Mouse (Mus musculus): ENCODE results near the gene Gjb4. TPM values are rescaled to one million over a fixed set of nuclear protein-coding genes. Genes with fewer than 3 reads are reported as not detected.

Gene Gjb4
- polyA plus RNA-seq, 1 experiment from 2014 or later = 0.06 TPM

GRCm38 (mm10) chr4:127362520-127362919 is 8.6 kb upstream of the Gjb4 start:
- Histone ChIP-seq H3K4me3 (ENCODE audit: low read depth, low read length) (no peak overlapping the region), H3K36me3 (ENCODE audit: control insufficient read depth, insufficient read depth) (no peaks in the 10 kb centered on the region), H3K27me3 (ENCODE audit: control insufficient read depth, insufficient read depth, low read depth, low read length) (no peaks in the 10 kb centered on the region), H3K9ac (ENCODE audit: low read depth, low read length) (no peak overlapping the region), H3K4me1 (ENCODE audit: control insufficient read depth, low read depth, low read length) (no peaks in the 10 kb centered on the region), H3K9me3 (replicated peaks; ENCODE audit: control insufficient read depth, low read length) (no peaks in the 10 kb centered on the region), H3K4me2 (ENCODE audit: low read depth, low read length) (no peak overlapping the region), H3K27ac (ENCODE audit: low read length) (no peak overlapping the region)
- no peak for ATAC-seq (ENCODE audit: low read depth)
- 23% methylated on average over 3 of the region's 3 CpGs for WGBS (ENCODE audit: insufficient replicate concordance)

GRCm38 (mm10) chr4:127358018-127358417 is 4.1 kb upstream of the Gjb4 start, which contains the start of gene Gjb5:
Gene Gjb5 (minus strand): TSS chr4:127358181.
- Histone ChIP-seq H3K36me3 (ENCODE audit: control insufficient read depth, insufficient read depth) (no peaks in the 10 kb centered on the region), H3K4me1 (ENCODE audit: control insufficient read depth, low read depth, low read length) (no peaks in the 10 kb centered on the region), H3K4me2 (ENCODE audit: low read depth, low read length) (no peak within 1 kb of the TSS), H3K9me3 (replicated peaks; ENCODE audit: control insufficient read depth, low read length) (no peaks in the 10 kb centered on the region), H3K4me3 (ENCODE audit: low read depth, low read length) (no peak within 1 kb of the TSS), H3K27ac (ENCODE audit: low read length) (no peak within 1 kb of the TSS), H3K27me3 (ENCODE audit: control insufficient read depth, insufficient read depth, low read depth, low read length) (no peaks in the 10 kb centered on the region), H3K9ac (ENCODE audit: low read depth, low read length) (no peak within 1 kb of the TSS)
- ATAC-seq (ENCODE audit: low read depth) = no peak
- 20% methylated on average over 5 of the region's 5 CpGs for WGBS (ENCODE audit: insufficient replicate concordance)

GRCm38 (mm10) chr4:127354506-127355485 is 915 bp upstream of the Gjb4 start:
- Histone ChIP-seq H3K36me3 (ENCODE audit: control insufficient read depth, insufficient read depth) (no peaks in the 10 kb centered on the region), H3K4me3 (ENCODE audit: low read depth, low read length) (no peak overlapping the region), H3K4me1 (ENCODE audit: control insufficient read depth, low read depth, low read length) (no peaks in the 10 kb centered on the region), H3K27ac (ENCODE audit: low read length) (no peak overlapping the region), H3K4me2 (ENCODE audit: low read depth, low read length) (no peak overlapping the region), H3K27me3 (ENCODE audit: control insufficient read depth, insufficient read depth, low read depth, low read length) (no peaks in the 10 kb centered on the region), H3K9me3 (replicated peaks; ENCODE audit: control insufficient read depth, low read length) (no peaks in the 10 kb centered on the region), H3K9ac (ENCODE audit: low read depth, low read length) (no peak overlapping the region)
- ATAC-seq (ENCODE audit: low read depth) = no peak
- 35% methylated on average over 15 of the region's 15 CpGs for WGBS (ENCODE audit: insufficient replicate concordance)

GRCm38 (mm10) chr4:127352594-127352993 is 1.3 kb downstream of the Gjb4 start:
- Histone ChIP-seq H3K9ac (ENCODE audit: low read depth, low read length) (no peak overlapping the region), H3K27me3 (ENCODE audit: control insufficient read depth, insufficient read depth, low read depth, low read length) (no peaks in the 10 kb centered on the region), H3K9me3 (replicated peaks; ENCODE audit: control insufficient read depth, low read length) (no peaks in the 10 kb centered on the region), H3K27ac (ENCODE audit: low read length) (no peak overlapping the region), H3K4me3 (ENCODE audit: low read depth, low read length) (no peak overlapping the region), H3K4me1 (ENCODE audit: control insufficient read depth, low read depth, low read length) (no peaks in the 10 kb centered on the region), H3K36me3 (ENCODE audit: control insufficient read depth, insufficient read depth) (no peaks in the 10 kb centered on the region), H3K4me2 (ENCODE audit: low read depth, low read length) (no peak overlapping the region)
- no peak for ATAC-seq (ENCODE audit: low read depth)
- 52% methylated on average over 1 of the region's 1 CpGs for WGBS (ENCODE audit: insufficient replicate concordance)

- Histone ChIP-seq H3K4me2 (ENCODE audit: low read depth, low read length) (no peak overlapping the region), H3K27me3 (ENCODE audit: control insufficient read depth, insufficient read depth, low read depth, low read length) (no peaks in the 10 kb centered on the region), H3K4me1 (ENCODE audit: control insufficient read depth, low read depth, low read length) (no peaks in the 10 kb centered on the region), H3K4me3 (ENCODE audit: low read depth, low read length) (no peak overlapping the region), H3K27ac (ENCODE audit: low read length) (no peak overlapping the region), H3K36me3 (ENCODE audit: control insufficient read depth, insufficient read depth) (no peaks in the 10 kb centered on the region), H3K9ac (ENCODE audit: low read depth, low read length) (no peak overlapping the region), H3K9me3 (replicated peaks; ENCODE audit: control insufficient read depth, low read length) (no peaks in the 10 kb centered on the region)
- no peak for ATAC-seq (ENCODE audit: low read depth)
- 34% methylated on average over 4 of the region's 4 CpGs for WGBS (ENCODE audit: insufficient replicate concordance)
These were observed 4.2 kb downstream of the Gjb4 start for GRCm38 (mm10) chr4:127349560-127350300.

GRCm38 (mm10) chr4:127345000-127345399 is 8.9 kb downstream of the Gjb4 start:
- Histone ChIP-seq H3K9me3 (replicated peaks; ENCODE audit: control insufficient read depth, low read length) (no peaks in the 10 kb centered on the region), H3K4me1 (ENCODE audit: control insufficient read depth, low read depth, low read length) (no peaks in the 10 kb centered on the region), H3K4me2 (ENCODE audit: low read depth, low read length) (no peak overlapping the region), H3K9ac (ENCODE audit: low read depth, low read length) (no peak overlapping the region), H3K27ac (ENCODE audit: low read length) (no peak overlapping the region), H3K36me3 (ENCODE audit: control insufficient read depth, insufficient read depth) (no peaks in the 10 kb centered on the region), H3K4me3 (ENCODE audit: low read depth, low read length) (no peak overlapping the region), H3K27me3 (ENCODE audit: control insufficient read depth, insufficient read depth, low read depth, low read length) (no peaks in the 10 kb centered on the region)
- WGBS (ENCODE audit: insufficient replicate concordance) = 62% methylated on average over 5 of the region's 5 CpGs
- ATAC-seq (ENCODE audit: low read depth) = no peak

- no peak for ATAC-seq (ENCODE audit: low read depth)
- Histone ChIP-seq H3K9me3 (replicated peaks; ENCODE audit: control insufficient read depth, low read length) (no peaks in the 10 kb centered on the region), H3K9ac (ENCODE audit: low read depth, low read length) (no peak overlapping the region), H3K4me2 (ENCODE audit: low read depth, low read length) (no peak overlapping the region), H3K4me3 (ENCODE audit: low read depth, low read length) (no peak overlapping the region), H3K4me1 (ENCODE audit: control insufficient read depth, low read depth, low read length) (no peaks in the 10 kb centered on the region), H3K27ac (ENCODE audit: low read length) (no peak overlapping the region), H3K36me3 (ENCODE audit: control insufficient read depth, insufficient read depth) (no peaks in the 10 kb centered on the region), H3K27me3 (ENCODE audit: control insufficient read depth, insufficient read depth, low read depth, low read length) (no peaks in the 10 kb centered on the region)
- WGBS (ENCODE audit: insufficient replicate concordance) = 48% methylated on average over 6 of the region's 6 CpGs
These were observed 12.5 kb downstream of the Gjb4 start for GRCm38 (mm10) chr4:127341372-127341771.

GRCm38 (mm10) chr4:127337668-127338067 is 16.2 kb downstream of the Gjb4 start:
- Histone ChIP-seq H3K4me2 (ENCODE audit: low read depth, low read length) (no peak overlapping the region), H3K27me3 (ENCODE audit: control insufficient read depth, insufficient read depth, low read depth, low read length) (no peaks in the 10 kb centered on the region), H3K4me3 (ENCODE audit: low read depth, low read length) (no peak overlapping the region), H3K27ac (ENCODE audit: low read length) (no peak overlapping the region), H3K9me3 (replicated peaks; ENCODE audit: control insufficient read depth, low read length) (no peaks in the 10 kb centered on the region), H3K9ac (ENCODE audit: low read depth, low read length) (no peak overlapping the region), H3K4me1 (ENCODE audit: control insufficient read depth, low read depth, low read length) (no peaks in the 10 kb centered on the region), H3K36me3 (ENCODE audit: control insufficient read depth, insufficient read depth) (no peaks in the 10 kb centered on the region)
- ATAC-seq (ENCODE audit: low read depth) = no peak
- WGBS (ENCODE audit: insufficient replicate concordance) = 58% methylated on average over 5 of the region's 5 CpGs
